Mouse (Mus musculus): Measurements from ENCODE around the gene 1700113H08Rik. TPM values are rescaled to one million over a fixed set of nuclear protein-coding genes. Genes with fewer than 3 reads are reported as not detected.

1700113H08Rik gene
- total RNA-seq, 4 experiments from 2014 or later: not detected

DNA sequence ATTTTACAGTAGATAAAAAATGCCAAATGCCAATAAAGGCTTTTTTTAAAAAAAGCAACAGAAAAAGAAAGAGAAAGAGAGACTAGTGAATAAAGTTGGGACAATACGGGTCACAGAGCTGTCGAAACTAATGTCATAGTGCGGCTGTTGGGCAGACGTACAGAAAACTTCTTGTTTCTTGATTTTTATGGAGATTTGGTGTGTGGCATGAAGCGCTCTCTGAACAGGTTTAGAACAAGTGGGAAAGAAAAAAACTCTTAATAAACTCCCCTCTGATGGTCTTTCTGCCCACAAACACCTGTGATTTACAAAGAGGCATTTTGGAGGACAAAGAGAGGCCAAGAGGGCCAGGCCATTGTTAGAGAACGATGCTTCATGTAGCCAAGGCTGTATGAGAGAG is 1.6 kb downstream of the 1700113H08Rik start:
- no peak for DNase-seq

DNA sequence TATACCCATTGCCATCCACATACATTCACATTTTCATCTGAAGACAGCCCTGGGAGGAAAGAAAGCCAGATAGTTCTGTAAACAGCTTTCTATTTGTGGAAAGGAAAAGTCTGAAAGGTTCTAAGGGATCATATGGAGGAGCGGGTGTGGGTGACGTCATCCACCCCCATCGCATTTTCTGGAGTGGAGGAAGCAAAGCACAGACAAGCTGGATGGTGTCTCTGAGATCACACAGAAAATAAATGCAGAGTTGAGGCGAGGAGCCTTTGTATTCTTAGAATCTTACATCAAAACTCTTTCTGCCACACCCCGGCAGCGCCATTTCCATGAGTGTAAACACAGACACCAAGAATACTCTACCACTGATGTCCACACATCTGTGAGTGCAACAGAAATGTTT is 26.4 kb downstream of the 1700113H08Rik start:
- no peak for DNase-seq

GRCm38 (mm10) chr10:87087646-87088045 is 29.8 kb downstream of the 1700113H08Rik start:
- no peak for DNase-seq

DNA sequence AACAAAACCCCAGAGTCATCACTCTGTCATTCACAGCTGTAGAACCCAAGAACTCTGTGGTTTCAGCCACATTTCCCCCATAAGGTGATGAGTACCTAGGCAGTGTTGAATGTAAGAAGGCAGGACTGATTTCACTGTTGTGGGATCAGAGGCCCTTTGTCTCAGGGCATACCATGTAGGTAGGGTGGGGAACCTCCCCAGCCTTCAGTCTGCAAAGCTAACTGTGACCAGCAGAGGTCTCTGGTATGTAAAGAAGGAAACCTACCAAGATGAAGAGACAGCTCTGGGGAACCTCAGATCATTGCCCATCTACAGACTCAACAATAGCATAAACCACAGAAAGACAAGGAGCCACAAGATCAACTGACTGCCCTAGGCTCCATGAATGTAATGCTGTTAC is 36.4 kb downstream of the 1700113H08Rik start:
- no peak for DNase-seq

- no peak for DNase-seq
Observed at GRCm38 (mm10) chr10:87098722-87099121, 40.9 kb downstream of the 1700113H08Rik start.

DNA sequence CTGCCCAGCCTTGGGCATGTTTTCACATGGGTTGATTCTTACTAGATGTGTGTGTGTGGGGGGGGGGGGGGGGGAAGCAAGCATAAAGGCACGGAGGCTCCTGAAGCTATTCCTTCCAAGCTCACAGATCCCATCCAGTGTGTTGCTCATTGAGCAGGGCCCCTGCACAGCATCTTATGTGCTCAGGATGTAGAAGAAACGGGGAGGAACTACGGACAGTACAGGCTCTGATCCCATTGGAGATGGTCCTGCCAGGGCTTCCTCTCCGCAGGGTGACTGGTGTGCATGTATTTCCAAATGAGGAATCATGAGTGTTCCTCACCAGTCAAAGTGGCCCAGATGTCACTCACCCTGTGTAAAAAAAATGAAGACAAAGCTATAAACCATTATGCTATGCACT is 42.8 kb downstream of the 1700113H08Rik start:
- DNase-seq: no peak

- DNase-seq: no peak
Observed at GRCm38 (mm10) chr10:87101265-87101950, 43.6 kb downstream of the 1700113H08Rik start.

DNA sequence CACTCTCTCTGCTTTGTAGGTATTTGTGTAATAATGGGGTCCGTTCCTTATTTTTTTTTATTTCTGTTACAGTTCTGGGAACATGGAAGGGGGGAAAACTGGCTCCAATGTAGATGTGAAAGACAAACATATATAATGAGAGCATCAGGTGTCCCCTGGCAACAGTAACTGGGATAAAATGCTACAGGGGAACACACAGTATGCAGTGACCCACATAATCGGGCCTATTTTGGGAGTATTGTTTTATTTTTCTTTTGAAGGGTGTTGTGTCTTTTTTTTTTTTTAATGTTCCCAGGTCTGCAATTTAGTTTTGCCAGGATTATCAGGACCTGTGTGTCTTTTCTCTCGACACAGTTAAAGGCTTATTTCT is 44.1 kb downstream of the 1700113H08Rik start:
- DNase-seq: no peak

- no peak for DNase-seq
Observed at GRCm38 (mm10) chr10:87102455-87102854, 44.6 kb downstream of the 1700113H08Rik start.

- DNase-seq: no peak
Observed at GRCm38 (mm10) chr10:87103286-87103685, 45.4 kb downstream of the 1700113H08Rik start.

- no peak for DNase-seq
Observed at GRCm38 (mm10) chr10:87107565-87108297, 49.9 kb downstream of the 1700113H08Rik start.

GRCm38 (mm10) chr10:87108333-87108732 is 50.5 kb downstream of the 1700113H08Rik start:
- DNase-seq: no peak

DNA sequence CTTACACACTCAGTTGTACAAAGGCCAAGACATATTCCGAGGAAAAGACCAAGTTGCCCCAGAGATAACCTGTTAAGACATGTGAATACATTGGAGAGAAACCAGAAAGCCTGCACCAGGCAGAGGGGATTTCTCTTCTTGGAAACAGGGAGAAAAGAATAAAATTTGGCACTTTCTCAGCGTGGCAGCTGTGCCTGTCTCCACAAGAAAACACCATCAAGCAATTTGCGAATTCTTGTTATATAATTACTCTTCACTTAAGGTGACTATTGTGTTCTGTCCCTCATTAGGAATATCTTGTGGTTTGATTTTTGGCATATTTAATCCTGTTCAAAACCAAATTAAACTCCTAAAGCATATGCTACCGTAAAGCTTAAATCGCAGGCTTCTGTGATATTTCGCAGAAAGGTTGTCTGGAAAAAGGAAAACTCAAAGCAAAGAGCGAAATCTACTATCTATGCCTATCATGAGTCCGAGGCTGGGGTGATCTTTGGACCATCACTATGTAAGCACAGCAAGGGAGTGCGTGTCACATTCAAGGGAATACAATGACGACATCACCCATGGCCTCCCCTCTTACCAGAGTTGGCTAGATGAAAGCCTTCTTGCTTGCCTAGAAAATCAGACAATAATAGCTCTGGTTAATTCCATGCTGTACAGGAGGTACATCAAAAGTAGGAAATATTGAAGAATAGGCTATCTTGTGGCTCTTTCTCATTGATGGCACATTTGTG is 51.4 kb downstream of the 1700113H08Rik start:
- no peak for DNase-seq

DNA sequence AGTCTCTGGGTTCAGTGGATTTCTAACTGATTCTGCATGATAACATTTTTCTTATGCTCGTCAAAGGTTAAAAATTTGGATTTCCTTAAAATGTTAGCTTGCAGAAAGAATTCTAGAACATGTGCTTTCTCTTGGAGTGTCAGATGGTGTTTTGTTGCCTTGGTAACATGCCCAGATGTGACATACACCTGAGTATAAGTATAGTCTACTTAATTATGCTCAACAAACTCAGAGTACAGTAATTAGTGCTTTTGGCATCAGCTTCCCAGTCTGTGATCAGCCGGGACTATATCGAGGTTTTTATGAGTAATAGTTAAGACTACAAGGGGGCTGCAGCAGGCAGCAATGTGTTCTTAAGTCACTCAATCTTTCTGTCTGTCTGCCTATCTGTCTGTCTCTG is 53.1 kb downstream of the 1700113H08Rik start:
- no peak for DNase-seq

- no peak for DNase-seq
Observed at GRCm38 (mm10) chr10:87125094-87125493, 67.2 kb downstream of the 1700113H08Rik start.

DNA sequence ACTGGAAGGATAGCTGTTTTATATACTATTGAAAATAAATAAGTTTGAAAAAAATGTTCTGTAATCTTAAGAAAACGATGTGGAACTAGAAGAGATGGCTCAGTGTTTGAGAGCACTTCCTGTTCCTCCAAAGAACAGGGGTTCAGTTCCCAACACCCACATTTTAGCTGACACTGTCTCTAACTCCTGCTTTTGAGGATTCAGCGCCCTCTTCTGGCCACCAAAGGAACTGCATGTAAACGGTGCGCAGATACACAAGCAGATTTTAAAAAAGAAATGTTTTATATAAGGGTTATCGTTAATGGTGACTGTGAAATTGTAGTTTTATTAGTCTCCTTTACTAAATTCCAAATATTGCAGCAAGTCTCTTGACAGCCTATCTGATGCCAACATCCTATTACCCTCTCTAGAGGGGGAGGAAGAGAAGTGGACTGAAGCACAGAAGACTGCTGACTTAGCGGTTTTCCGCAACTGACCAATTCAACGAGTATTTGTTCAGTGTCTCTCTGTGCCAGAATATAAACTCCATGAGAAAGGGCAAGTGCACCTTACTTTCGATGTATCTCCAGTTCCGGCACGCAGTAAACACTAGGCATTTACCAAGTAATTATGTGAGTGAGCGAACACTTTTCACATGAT is 68.5 kb downstream of the 1700113H08Rik start:
- no peak for DNase-seq

DNA sequence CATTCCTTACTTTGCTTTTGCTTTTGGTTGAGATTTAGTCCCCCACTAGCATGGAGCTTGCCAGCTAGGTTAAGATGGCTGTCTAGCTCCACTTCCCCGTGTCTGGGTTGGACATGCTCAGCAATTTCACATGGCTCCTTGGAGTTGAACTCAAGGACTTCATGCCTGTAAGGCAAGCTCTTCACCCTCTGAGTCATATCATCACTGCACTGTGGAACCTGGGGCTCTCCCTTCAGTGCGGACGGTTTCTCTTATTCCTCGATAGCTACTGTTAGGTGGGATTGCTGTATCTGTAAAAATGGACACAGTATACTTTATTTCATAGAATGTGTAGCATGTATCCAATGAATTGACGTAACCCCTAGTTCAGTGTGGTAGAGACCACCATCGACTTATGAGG is 93.2 kb downstream of the 1700113H08Rik start:
- DNase-seq: no peak

- no peak for DNase-seq
Observed at GRCm38 (mm10) chr10:87153731-87154505, 96.1 kb downstream of the 1700113H08Rik start.

GRCm38 (mm10) chr10:87159781-87160180 is 101.9 kb downstream of the 1700113H08Rik start:
- no peak for DNase-seq

- no peak for DNase-seq
Observed at GRCm38 (mm10) chr10:87196123-87196756, 138.4 kb downstream of the 1700113H08Rik start.

DNA sequence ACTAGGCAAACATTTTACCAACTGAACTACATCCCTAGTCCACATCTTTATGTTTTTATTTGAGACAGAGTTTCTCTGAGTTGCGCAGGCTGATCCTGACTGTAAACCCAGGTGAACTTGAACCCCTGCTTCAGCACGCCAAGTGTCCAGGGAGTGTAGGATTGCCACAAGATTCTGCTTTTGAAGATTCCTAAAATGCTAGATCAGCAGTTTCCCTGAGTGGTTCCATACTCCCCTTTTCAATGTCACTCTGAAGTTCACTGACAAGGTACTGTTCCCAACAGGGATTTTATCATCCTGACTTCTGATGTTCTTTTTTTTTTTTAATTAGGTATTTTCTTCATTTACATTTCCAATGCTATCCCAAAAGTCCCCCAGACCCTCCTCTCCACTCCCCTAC is 140.9 kb downstream of the 1700113H08Rik start:
- DNase-seq: no peak

- DNase-seq: no peak
Observed at GRCm38 (mm10) chr10:87209466-87209865, 151.6 kb downstream of the 1700113H08Rik start.

Measured in adrenal gland, adult 8-10 months (tissue).